Mouse (Mus musculus) liver, postnatal 0 days (tissue): ENCODE results near the gene Sash1.

Experiments
- CTCF ChIP-seq: sonication (generic); IDR thresholded peaks from 2 replicates; pipeline ENCODE4 v1.5.1; 2016; ENCODE audit warnings: antibody characterized with exemption, low read depth
- EP300 ChIP-seq: IDR thresholded peaks from 2 replicates; pipeline ENCODE4 v1.6.1; 2016; ENCODE audit warnings: antibody characterized with exemption, low read depth, mild to moderate bottlenecking

DNA sequence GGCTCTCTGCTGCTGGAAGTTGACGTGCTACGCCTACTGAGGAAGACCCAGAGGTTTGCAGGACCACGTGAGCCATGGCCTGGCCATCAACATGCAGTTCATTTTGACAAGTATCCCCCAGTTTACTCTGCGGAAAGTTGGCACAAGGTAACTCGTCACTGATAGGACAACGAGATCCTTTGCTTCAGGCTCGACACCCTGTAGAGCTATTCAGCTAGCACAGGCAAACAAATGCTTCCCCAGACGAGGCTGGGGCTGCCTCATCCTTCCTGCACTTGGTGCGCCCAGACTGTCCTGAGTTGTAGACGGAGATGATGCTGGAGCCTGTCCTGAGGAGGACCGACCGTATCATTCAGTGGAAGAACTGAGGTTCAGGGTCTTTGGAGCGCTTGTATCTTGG is 166.5 kb downstream of the Sash1 start:
- TF ChIP-seq EP300 (no peak), CTCF (no peak)
